Mouse (Mus musculus): ENCODE measurements around the gene Wbp1l. TPM values are rescaled to one million over a fixed set of nuclear protein-coding genes. Genes with fewer than 3 reads are reported as not detected.
A peak's percentile ranks its signal among the peaks of the same experiment; 100 is the strongest.

Wbp1l gene
- total RNA-seq, 2 experiments from 2014 or later: 48.5 to 54.4 TPM

DNA sequence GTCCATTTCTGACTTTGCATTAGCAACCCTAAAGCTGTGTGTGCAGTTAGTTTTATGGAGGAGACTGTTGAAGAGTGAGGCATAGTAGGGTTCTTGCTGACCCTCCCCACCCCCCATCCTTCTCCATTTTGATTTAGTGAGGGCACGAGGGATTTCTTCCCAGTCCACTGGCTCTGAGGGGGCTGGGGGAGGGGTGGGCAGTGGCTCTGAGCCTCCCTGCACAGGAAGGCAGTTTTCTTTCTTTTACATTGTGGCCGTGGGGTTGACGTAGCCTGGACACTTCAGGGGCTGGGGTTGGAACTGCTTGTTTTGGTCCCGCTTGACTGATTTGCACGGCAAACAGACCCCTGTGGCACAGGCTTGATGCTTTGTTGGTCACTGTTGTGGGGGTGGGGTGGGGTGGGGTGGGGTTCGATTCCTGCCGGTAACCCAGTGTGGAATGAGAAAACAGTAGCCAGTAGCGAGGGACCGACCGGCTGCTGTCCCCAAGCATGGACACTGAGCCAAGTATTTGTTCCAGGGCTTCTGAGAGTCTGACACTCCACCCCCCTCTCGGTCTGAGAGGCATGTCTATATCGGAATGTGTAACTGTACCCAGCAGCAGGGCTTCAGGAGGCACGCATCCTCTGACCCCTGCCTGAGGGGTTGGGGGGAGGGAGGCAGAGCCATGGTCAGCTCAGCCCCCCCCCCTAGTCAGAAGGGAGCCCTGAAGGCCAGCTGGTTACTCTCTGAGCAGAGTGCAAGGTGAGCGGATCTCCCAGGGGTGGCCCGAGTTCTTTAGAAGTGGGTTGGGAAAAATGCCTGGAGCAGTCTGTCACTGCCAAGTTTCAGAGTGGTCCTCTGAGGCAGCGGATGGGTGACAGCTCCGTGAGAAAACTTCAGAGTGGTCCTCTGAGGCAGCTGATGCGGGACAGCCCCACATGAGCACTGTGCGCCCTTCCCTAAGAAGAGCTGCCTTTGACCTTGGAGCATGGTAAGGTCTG lies 25.2 kb downstream of the Wbp1l start:
- intact Hi-C loops (cut with DNase I): loop anchor here (1.0 to 2.0 kb wide), 2 partner anchors 17 to 21 kb away; no protein-coding TSS in a partner anchor
- no peak for DNase-seq (ENCODE audit: low spot score)

GRCm38 (mm10) chr19:46625015-46625414 lies 26.1 kb downstream of the Wbp1l start:
- DNase-seq (ENCODE audit: low spot score): no peak
- intact Hi-C loops (cut with DNase I): loop anchor here (2.0 kb wide), 1 partner anchor 16 kb away; no protein-coding TSS in a partner anchor

GRCm38 (mm10) chr19:46625519-46625918 lies 26.6 kb downstream of the Wbp1l start:
- intact Hi-C loops (cut with DNase I): loop anchor here (2.0 kb wide), 1 partner anchor 15 kb away; no protein-coding TSS in a partner anchor
- no peak for DNase-seq (ENCODE audit: low spot score)

- no peak for DNase-seq (ENCODE audit: low spot score)
Observed at GRCm38 (mm10) chr19:46628403-46628802, 29.5 kb downstream of the Wbp1l start.

GRCm38 (mm10) chr19:46629807-46630206 lies 30.9 kb downstream of the Wbp1l start:
- DNase-seq (ENCODE audit: low spot score): no peak
- intact Hi-C loops (cut with DNase I): no loop called here

More at GRCm38 (mm10) chr19:46628403-46628802, 29.5 kb downstream of the Wbp1l start:
- intact Hi-C loops (cut with DNase I): no loop called here

DNA sequence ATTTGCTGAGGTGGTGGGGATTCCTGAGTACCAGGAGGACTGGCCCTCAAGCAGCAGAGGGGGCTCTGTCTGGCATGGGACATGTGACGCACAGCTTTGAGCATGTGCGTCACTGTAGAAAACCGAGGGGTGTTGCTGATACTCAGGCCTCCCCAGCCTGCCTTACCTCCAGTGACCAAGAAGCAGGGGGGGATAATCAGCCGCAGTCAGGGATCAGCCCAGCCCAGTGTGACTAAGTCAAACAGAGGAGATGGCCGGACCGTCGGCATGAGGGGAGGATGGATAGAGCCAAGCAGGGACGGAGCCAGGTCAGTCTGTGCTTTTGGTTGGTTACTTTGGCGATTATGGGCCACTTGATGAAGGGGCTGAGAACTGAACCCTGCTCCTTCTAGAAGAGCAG lies 32.8 kb downstream of the Wbp1l start:
- no peak for DNase-seq (ENCODE audit: low spot score)
- intact Hi-C loops (cut with DNase I): no loop called here

- DNase-seq (ENCODE audit: low spot score): no peak
- intact Hi-C loops (cut with DNase I): no loop called here
Observed at GRCm38 (mm10) chr19:46635766-46636165, 36.9 kb downstream of the Wbp1l start.

- intact Hi-C loops (cut with DNase I): no loop called here
- no peak for DNase-seq (ENCODE audit: low spot score)
Observed at GRCm38 (mm10) chr19:46637598-46637997, 38.7 kb downstream of the Wbp1l start.

- intact Hi-C loops (cut with DNase I): no loop called here
- DNase-seq (ENCODE audit: low spot score): no peak
Observed at GRCm38 (mm10) chr19:46639053-46639452, 40.2 kb downstream of the Wbp1l start.

GRCm38 (mm10) chr19:46639496-46639895 lies 40.6 kb downstream of the Wbp1l start:
- intact Hi-C loops (cut with DNase I): no loop called here

GRCm38 (mm10) chr19:46640780-46641179 lies 41.9 kb downstream of the Wbp1l start:
- DNase-seq (ENCODE audit: low spot score): no peak
- intact Hi-C loops (cut with DNase I): loop anchor here (2.0 kb wide), 1 partner anchor 16 kb away; no protein-coding TSS in a partner anchor

More at GRCm38 (mm10) chr19:46639496-46639895, 40.6 kb downstream of the Wbp1l start:
- no peak for DNase-seq (ENCODE audit: low spot score)

- DNase-seq (ENCODE audit: low spot score): peak; percentile 62
- intact Hi-C loops (cut with DNase I): loop anchor here (2.0 kb wide), 1 partner anchor 17 kb away; no protein-coding TSS in a partner anchor
Observed at GRCm38 (mm10) chr19:46641420-46642085, 42.7 kb downstream of the Wbp1l start.

DNA sequence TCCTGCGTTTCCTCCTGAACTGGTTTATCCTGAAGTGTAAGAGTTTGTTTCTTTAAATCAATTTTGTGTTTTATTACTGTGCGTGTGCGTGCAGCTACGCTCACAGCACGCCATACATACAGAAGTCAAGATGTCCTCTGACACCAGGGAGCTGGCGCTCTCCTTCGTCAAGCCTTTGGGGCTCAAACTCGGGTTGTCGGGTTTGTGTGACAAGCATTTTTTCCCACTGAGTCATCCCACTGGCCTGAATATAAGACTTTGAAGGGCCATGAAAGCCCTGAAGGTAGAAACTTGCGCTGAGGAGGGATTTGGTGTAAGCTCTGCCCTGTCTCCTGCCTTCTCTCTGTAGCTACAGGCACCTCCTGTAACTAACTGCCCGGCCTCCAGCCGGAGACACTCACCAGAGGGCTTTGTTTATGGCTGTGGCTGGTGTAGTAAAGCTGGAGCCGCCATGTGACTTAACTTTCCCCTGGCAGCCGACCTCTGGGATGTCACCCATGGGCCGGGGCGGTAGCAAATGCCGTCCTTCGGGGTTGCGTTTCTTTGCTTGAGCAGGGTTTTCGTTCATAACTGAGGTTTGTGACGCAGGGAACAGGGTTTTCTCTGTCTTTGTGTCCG lies 43.4 kb downstream of the Wbp1l start:
- no peak for DNase-seq (ENCODE audit: low spot score)
- intact Hi-C loops (cut with DNase I): no loop called here

DNA sequence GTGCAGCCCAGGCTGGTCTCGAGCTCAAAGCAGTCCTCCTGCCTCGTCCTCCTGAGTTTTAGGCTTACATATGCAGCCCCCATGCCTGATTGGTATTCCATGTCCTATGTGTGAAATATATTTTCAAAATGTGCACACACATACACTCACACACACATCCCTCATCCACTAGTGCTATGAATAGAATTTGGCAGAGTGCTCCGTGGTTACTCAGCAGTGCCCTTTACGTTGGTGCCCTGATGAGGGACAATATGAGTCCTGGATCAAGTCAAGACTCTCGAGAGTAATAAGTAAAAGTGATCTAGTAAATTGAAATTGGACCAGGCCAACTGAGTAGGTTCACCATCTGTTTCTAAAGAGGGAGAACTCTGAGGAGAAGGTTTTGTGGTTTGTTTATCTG lies 44.4 kb downstream of the Wbp1l start:
- intact Hi-C loops (cut with DNase I): no loop called here
- DNase-seq (ENCODE audit: low spot score): no peak

DNA sequence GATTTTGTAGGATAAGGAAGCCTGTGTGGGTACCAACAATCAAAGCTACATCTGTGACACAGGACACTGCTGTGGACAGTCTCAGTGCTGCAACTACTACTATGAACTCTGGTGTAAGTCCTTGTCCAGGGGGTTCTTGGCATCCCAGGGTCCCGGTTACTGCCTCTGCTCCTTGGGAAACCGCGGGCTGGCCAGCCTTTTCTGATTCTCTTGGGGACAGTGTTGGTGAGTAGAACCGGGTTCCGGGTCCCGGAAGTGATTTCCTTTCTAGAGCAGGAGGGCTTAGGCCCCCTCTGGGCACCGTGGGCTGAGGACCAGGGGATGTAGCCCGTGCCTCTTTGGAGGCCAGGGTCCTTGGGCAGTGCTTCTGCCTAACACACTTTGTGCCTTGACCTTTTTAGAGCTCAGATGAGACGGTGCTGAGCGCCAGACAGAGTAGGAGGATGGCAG lies 45.5 kb downstream of the Wbp1l start:
- DNase-seq (ENCODE audit: low spot score): no peak
- intact Hi-C loops (cut with DNase I): no loop called here

- intact Hi-C loops (cut with DNase I): loop anchor here (1.0 kb wide), 1 partner anchor 21 kb away; no protein-coding TSS in a partner anchor
- peak; percentile 71 for DNase-seq (ENCODE audit: low spot score)
Observed at GRCm38 (mm10) chr19:46644793-46645602, 46.1 kb downstream of the Wbp1l start.

DNA sequence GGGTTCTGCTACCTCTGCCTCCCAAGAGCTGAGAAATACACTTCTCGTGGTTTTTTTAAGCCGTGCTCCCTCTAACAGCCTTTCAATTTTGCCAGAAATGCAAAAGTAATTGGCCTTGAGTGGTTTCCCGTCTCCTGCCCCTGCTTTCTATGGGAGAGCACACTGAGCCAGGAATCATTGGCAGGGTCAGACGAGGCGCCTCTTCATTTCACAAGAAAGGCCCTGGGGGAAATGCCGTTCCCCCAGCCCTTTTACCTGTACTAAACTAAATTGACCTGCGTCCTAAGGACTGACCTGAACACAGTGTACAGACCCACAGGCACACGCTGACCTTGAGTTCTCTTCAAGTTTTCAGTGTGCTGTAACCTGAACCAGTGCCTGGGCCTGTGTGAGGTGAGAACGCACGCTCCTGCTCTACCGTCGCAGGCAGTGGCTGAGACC lies 47.2 kb downstream of the Wbp1l start:
- intact Hi-C loops (cut with DNase I): no loop called here

DNA sequence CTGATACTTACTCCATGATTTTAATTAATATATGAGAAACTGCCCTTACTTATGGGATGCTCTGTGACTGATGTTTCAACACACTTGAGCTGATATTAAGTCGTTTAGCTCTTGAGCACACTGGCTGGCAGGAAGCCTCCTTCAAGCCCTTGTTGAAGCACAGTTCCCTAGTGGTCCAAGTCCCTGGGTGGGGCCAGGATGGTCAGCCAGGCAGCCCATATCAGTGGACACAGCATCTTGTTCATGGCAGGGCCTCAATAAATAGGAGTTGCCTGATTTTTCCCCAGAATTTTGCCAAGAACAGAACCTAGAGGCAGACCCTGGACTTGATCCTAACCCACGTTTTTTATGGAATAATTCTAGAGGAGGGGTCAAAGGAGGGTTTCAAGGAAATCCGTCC lies 48.4 kb downstream of the Wbp1l start:
- peak; percentile 61 for DNase-seq (ENCODE audit: low spot score)
- intact Hi-C loops (cut with DNase I): no loop called here

More for the DNA sequence above, 47.2 kb downstream of the Wbp1l start:
- no peak for DNase-seq (ENCODE audit: low spot score)

DNA sequence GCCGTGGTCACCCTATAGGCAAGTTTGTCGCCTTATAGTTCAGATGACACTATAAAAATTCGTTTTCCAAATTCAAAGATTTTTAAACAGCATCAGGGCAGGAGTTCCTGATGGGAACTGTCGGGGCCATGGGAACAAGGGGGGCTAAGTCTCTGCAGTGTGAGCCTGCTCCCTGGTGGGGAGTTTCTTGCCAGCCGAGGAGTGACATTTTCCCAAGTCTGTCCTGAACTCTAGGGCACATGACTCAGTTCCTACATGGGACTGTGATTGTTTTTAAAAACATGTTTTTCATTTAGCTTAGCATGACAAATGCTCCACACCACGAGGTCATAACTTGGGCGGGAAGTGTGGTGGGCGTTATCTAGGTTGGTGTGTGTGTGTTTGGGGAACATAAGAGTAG lies 49.0 kb downstream of the Wbp1l start:
- intact Hi-C loops (cut with DNase I): loop anchor here (2.0 kb wide), 1 partner anchor 41 kb away; no protein-coding TSS in a partner anchor
- no peak for DNase-seq (ENCODE audit: low spot score)

Data from heart, postnatal 25 days (tissue).